Mouse (Mus musculus): ENCODE data around the gene Igfbp3. TPM values are rescaled to one million over a fixed set of nuclear protein-coding genes. Genes with fewer than 3 reads are reported as not detected.

Gene Igfbp3
- polyA plus RNA-seq, 1 experiment = 300 TPM

GRCm38 (mm10) chr11:7212126-7212798 is 1.5 kb downstream of the Igfbp3 start:
- no peaks in the 10 kb centered on the region for H3K4me1 ChIP-seq (ENCODE audit: control insufficient read depth, insufficient read depth, low read length)
- WGBS = 19% methylated on average over 17 of the region's 17 CpGs
- H3K27me3 ChIP-seq (replicated peaks; ENCODE audit: control insufficient read depth, insufficient read depth, low read length) = no peaks in the 10 kb centered on the region
- no peak for DNase-seq
- H3K36me3 ChIP-seq (ENCODE audit: control insufficient read depth, insufficient read depth, low read length) = no peaks in the 10 kb centered on the region
- 0 out of 2 replicates have a peak overlapping the region, but pooled peaks have one; percentile 0 for H3K27ac ChIP-seq (ENCODE audit: insufficient read depth, low read depth, low read length)
- peak overlapping the region; percentile 60 for H3K4me3 ChIP-seq (ENCODE audit: insufficient read depth, low read depth, low read length)
- TF ChIP-seq CTCF (conservative IDR thresholded peaks at IDR 0.05; ENCODE audit: insufficient read depth, insufficient read length, low read depth, low read length) (no peak), POLR2A (IDR thresholded peaks at IDR 0.05; ENCODE audit: low read depth, low read length) (no peak)

- peak overlapping the region; percentile 40 for H3K4me3 ChIP-seq (ENCODE audit: insufficient read depth, low read depth, low read length)
- 12% methylated on average over 9 of the region's 9 CpGs for WGBS
Observed at GRCm38 (mm10) chr11:7211211-7211610, 2.5 kb downstream of the Igfbp3 start.

GRCm38 (mm10) chr11:7210343-7210742 is 3.4 kb downstream of the Igfbp3 start:
- WGBS = 17% methylated on average over 6 of the region's 6 CpGs
- H3K36me3 ChIP-seq (ENCODE audit: control insufficient read depth, insufficient read depth, low read length) = no peaks in the 10 kb centered on the region; the same call in 1 of the 2 replicates
- no peaks in the 10 kb centered on the region for H3K4me1 ChIP-seq (ENCODE audit: control insufficient read depth, insufficient read depth, low read length)
- peak; percentile 81 for DNase-seq
- no peak overlapping the region for H3K27ac ChIP-seq (ENCODE audit: insufficient read depth, low read depth, low read length)
- no peaks in the 10 kb centered on the region for H3K27me3 ChIP-seq (replicated peaks; ENCODE audit: control insufficient read depth, insufficient read depth, low read length)
- H3K4me3 ChIP-seq (ENCODE audit: insufficient read depth, low read depth, low read length) = peak overlapping the region; percentile 40; the same call in 1 of the 2 replicates
- TF ChIP-seq CTCF (conservative IDR thresholded peaks at IDR 0.05; ENCODE audit: insufficient read depth, insufficient read length, low read depth, low read length) (peak; percentile 89), POLR2A (IDR thresholded peaks at IDR 0.05; ENCODE audit: low read depth, low read length) (no peak)

More at GRCm38 (mm10) chr11:7211211-7211610, 2.5 kb downstream of the Igfbp3 start:
- Histone ChIP-seq H3K27me3 (replicated peaks; ENCODE audit: control insufficient read depth, insufficient read depth, low read length) (no peaks in the 10 kb centered on the region), H3K4me1 (ENCODE audit: control insufficient read depth, insufficient read depth, low read length) (no peaks in the 10 kb centered on the region), H3K36me3 (ENCODE audit: control insufficient read depth, insufficient read depth, low read length) (no peaks in the 10 kb centered on the region; the same call in 1 of the 2 replicates), H3K27ac (ENCODE audit: insufficient read depth, low read depth, low read length) (no peak overlapping the region)
- DNase-seq = peak; percentile 80
- no peak for TF ChIP-seq POLR2A (IDR thresholded peaks at IDR 0.05; ENCODE audit: low read depth, low read length)
- TF ChIP-seq CTCF (conservative IDR thresholded peaks at IDR 0.05; ENCODE audit: insufficient read depth, insufficient read length, low read depth, low read length) = no peak

GRCm38 (mm10) chr11:7203846-7204245 is 9.9 kb downstream of the Igfbp3 start:
- Histone ChIP-seq H3K27me3 (replicated peaks; ENCODE audit: control insufficient read depth, insufficient read depth, low read length) (no peaks in the 10 kb centered on the region), H3K4me1 (ENCODE audit: control insufficient read depth, insufficient read depth, low read length) (no peaks in the 10 kb centered on the region), H3K36me3 (ENCODE audit: control insufficient read depth, insufficient read depth, low read length) (no peaks in the 10 kb centered on the region; the same call in 1 of the 2 replicates), H3K27ac (ENCODE audit: insufficient read depth, low read depth, low read length) (no peak overlapping the region), H3K4me3 (ENCODE audit: insufficient read depth, low read depth, low read length) (no peak overlapping the region)
- WGBS = 82% methylated on average over 9 of the region's 9 CpGs
- TF ChIP-seq CTCF (conservative IDR thresholded peaks at IDR 0.05; ENCODE audit: insufficient read depth, insufficient read length, low read depth, low read length) (no peak), POLR2A (IDR thresholded peaks at IDR 0.05; ENCODE audit: low read depth, low read length) (no peak)
- DNase-seq = no peak

- H3K4me3 ChIP-seq (ENCODE audit: insufficient read depth, low read depth, low read length) = no peak overlapping the region
- no peaks in the 10 kb centered on the region for H3K27me3 ChIP-seq (replicated peaks; ENCODE audit: control insufficient read depth, insufficient read depth, low read length)
- no peaks in the 10 kb centered on the region; the same call in 1 of the 2 replicates for H3K36me3 ChIP-seq (ENCODE audit: control insufficient read depth, insufficient read depth, low read length)
- peaks cover 3% of the 10 kb centered on the region; the same call in 1 of the 2 replicates for H3K4me1 ChIP-seq (ENCODE audit: control insufficient read depth, insufficient read depth, low read length)
- DNase-seq = no peak
- no peak overlapping the region for H3K27ac ChIP-seq (ENCODE audit: insufficient read depth, low read depth, low read length)
- TF ChIP-seq POLR2A (IDR thresholded peaks at IDR 0.05; ENCODE audit: low read depth, low read length) (no peak), CTCF (conservative IDR thresholded peaks at IDR 0.05; ENCODE audit: insufficient read depth, insufficient read length, low read depth, low read length) (no peak)
- WGBS = 83% methylated on average over 7 of the region's 7 CpGs
Observed at GRCm38 (mm10) chr11:7202206-7202605, 11.5 kb downstream of the Igfbp3 start.

- no peak for DNase-seq
- Histone ChIP-seq H3K27me3 (replicated peaks; ENCODE audit: control insufficient read depth, insufficient read depth, low read length) (no peaks in the 10 kb centered on the region), H3K36me3 (ENCODE audit: control insufficient read depth, insufficient read depth, low read length) (no peaks in the 10 kb centered on the region), H3K4me3 (ENCODE audit: insufficient read depth, low read depth, low read length) (no peak overlapping the region), H3K4me1 (ENCODE audit: control insufficient read depth, insufficient read depth, low read length) (peaks cover 8% of the 10 kb centered on the region; the same call in 1 of the 2 replicates), H3K27ac (ENCODE audit: insufficient read depth, low read depth, low read length) (no peak overlapping the region)
- TF ChIP-seq CTCF (conservative IDR thresholded peaks at IDR 0.05; ENCODE audit: insufficient read depth, insufficient read length, low read depth, low read length) (no peak), POLR2A (IDR thresholded peaks at IDR 0.05; ENCODE audit: low read depth, low read length) (no peak)
- 85% methylated on average over 9 of the region's 9 CpGs for WGBS
Observed at GRCm38 (mm10) chr11:7200393-7200783, 13.3 kb downstream of the Igfbp3 start.

GRCm38 (mm10) chr11:7199736-7200392 is 13.9 kb downstream of the Igfbp3 start:
- peak; percentile 73 for DNase-seq
- 49% methylated on average over 14 of the region's 14 CpGs for WGBS
- no peak overlapping the region for H3K27ac ChIP-seq (ENCODE audit: insufficient read depth, low read depth, low read length)

More at GRCm38 (mm10) chr11:7199736-7200392, 13.9 kb downstream of the Igfbp3 start:
- TF ChIP-seq CTCF (conservative IDR thresholded peaks at IDR 0.05; ENCODE audit: insufficient read depth, insufficient read length, low read depth, low read length) (0 out of 2 replicates have a peak, but pooled peaks have one; percentile 6), POLR2A (IDR thresholded peaks at IDR 0.05; ENCODE audit: low read depth, low read length) (no peak)
- Histone ChIP-seq H3K27me3 (replicated peaks; ENCODE audit: control insufficient read depth, insufficient read depth, low read length) (no peaks in the 10 kb centered on the region), H3K36me3 (ENCODE audit: control insufficient read depth, insufficient read depth, low read length) (no peaks in the 10 kb centered on the region), H3K4me3 (ENCODE audit: insufficient read depth, low read depth, low read length) (no peak overlapping the region), H3K4me1 (ENCODE audit: control insufficient read depth, insufficient read depth, low read length) (peaks cover 8% of the 10 kb centered on the region; the same call in 1 of the 2 replicates)

Measured in kidney, adult 2 months (tissue).